9 mouse cellular contexts compared by ENCODE assay signal in the genomic region with DNA sequence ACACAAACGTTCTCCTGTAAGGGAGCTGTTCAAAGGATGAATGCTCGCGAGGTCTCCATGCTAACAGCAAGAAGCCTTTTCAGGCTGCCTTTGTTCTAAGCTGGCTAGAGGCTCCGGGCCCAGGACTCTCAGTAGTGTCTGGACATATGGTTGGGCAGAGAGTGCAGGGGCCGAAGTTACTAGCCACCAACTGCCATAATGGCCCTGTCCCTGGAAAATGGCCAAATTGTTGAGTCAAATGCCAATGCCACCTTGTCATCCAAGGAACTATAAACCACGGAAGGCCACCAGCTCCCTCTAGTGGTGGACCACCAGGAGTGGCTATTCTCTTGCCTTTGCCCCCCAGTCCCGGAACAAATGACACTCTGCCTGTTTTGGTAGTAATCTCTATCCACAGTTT.
DNase-seq lines count a peak whose midpoint lies in the region; ATAC-seq and TF ChIP-seq lines count a peak whose summit lies in the region.
"Had no signal": no experiment of that assay in that cellular context is flagged by ENCODE, and none has a peak within 500 bp of the region (broad histone marks: within the 10 kb centered on the region; RNA-seq: fewer than 3 reads in every experiment).

No protein-coding gene starts in this region.

- H3K79me2 ChIP-seq in heart, adult 2 months (replicated peaks; ENCODE audit: control insufficient read depth, insufficient read depth, low read length), result no peaks in the 10 kb centered on the region

- H3K4me2 ChIP-seq in midbrain, embryonic 16.5 days (ENCODE audit: low read length), result no peak overlapping the region
- H3K4me2 ChIP-seq: midbrain, embryonic 12.5 days had no signal

- 50% methylated on average over 7 of the region's 7 CpGs for WGBS in heart, adult 2 months
- WGBS in midbrain, embryonic 16.5 days, result 30% methylated on average over 7 of the region's 7 CpGs

- peak; percentile 80 for ATAC-seq in midbrain, embryonic 16.5 days

- intact Hi-C loops in heart, adult 2 months (cut with DNase I), result loop anchor here (5.0 to 10.0 kb wide), 3 partner anchors 62 to 1314 kb away; no protein-coding TSS in a partner anchor
- intact Hi-C loops in heart, postnatal 14 days (cut with DNase I), result loop anchor here (2.0 to 10.0 kb wide), 2 partner anchors 62 to 594 kb away; no protein-coding TSS in a partner anchor

- TF ChIP-seq POLR2A in heart, adult 2 months (IDR thresholded peaks at IDR 0.05; ENCODE audit: insufficient read depth, low read depth, low read length), result no peak

- no peak overlapping the region for H3K27ac ChIP-seq in heart, adult 2 months
- no peak overlapping the region for H3K27ac ChIP-seq in midbrain, embryonic 16.5 days (ENCODE audit: low read length)
- H3K27ac ChIP-seq: midbrain, embryonic 12.5 days had no signal

- H3K27me3 ChIP-seq in heart, adult 2 months (ENCODE audit: control insufficient read depth, insufficient read depth, low read length), result no peaks in the 10 kb centered on the region
- H3K27me3 ChIP-seq in midbrain, embryonic 16.5 days (ENCODE audit: control insufficient read depth, insufficient read depth, low read depth, low read length), result no peaks in the 10 kb centered on the region
- H3K27me3 ChIP-seq: midbrain, embryonic 12.5 days had no signal

- H3K4me3 ChIP-seq in heart, adult 2 months, result no peak overlapping the region
- H3K4me3 ChIP-seq in midbrain, embryonic 16.5 days (ENCODE audit: low read depth, low read length), result no peak overlapping the region
- H3K4me3 ChIP-seq: midbrain, embryonic 12.5 days had no signal

- no peaks in the 10 kb centered on the region for H3K36me3 ChIP-seq in heart, adult 2 months (ENCODE audit: control insufficient read depth, insufficient read depth, low read length)
- no peaks in the 10 kb centered on the region for H3K36me3 ChIP-seq in midbrain, embryonic 16.5 days (ENCODE audit: control insufficient read depth, insufficient read depth, low read length)
- H3K36me3 ChIP-seq: midbrain, embryonic 12.5 days had no signal

- H3K4me1 ChIP-seq in heart, adult 2 months (ENCODE audit: control insufficient read depth, insufficient read depth, low read length), result no peaks in the 10 kb centered on the region
- H3K4me1 ChIP-seq in midbrain, embryonic 16.5 days (ENCODE audit: control insufficient read depth, insufficient read depth, low read length), result no peaks in the 10 kb centered on the region
- H3K4me1 ChIP-seq: midbrain, embryonic 12.5 days had no signal

- H3K9ac ChIP-seq in heart, adult 2 months (ENCODE audit: low read depth, low read length), result no peak overlapping the region
- H3K9ac ChIP-seq in midbrain, embryonic 16.5 days (ENCODE audit: low read depth, low read length), result no peak overlapping the region
- H3K9ac ChIP-seq: midbrain, embryonic 12.5 days had no signal

- TF ChIP-seq CTCF in heart, adult 2 months (IDR thresholded peaks at IDR 0.05), result peak; percentile 84

- peak; percentile 22 to 54 for DNase-seq in heart, adult 2 months
- DNase-seq in heart, adult 9 months (ENCODE audit: low spot score in 2 of 2), result no peak
- DNase-seq in adipocyte (ENCODE audit: low spot score), result peak; percentile 77
- peak; percentile 57 to 58 for DNase-seq in cerebellum, postnatal 36 days
- peak; percentile 52 to 71 for DNase-seq in heart, postnatal 14 days
- DNase-seq in left cerebral cortex, adult 11 months (ENCODE audit: low spot score), result peak; percentile 51
- peak; percentile 44 for DNase-seq in testis, postnatal 14 days (ENCODE audit: low spot score)

- H3K9me3 ChIP-seq in midbrain, embryonic 16.5 days (replicated peaks; ENCODE audit: control insufficient read depth, low read length, poor library complexity, severe bottlenecking), result no peaks in the 10 kb centered on the region
- H3K9me3 ChIP-seq: midbrain, embryonic 12.5 days had no signal

- 0 out of 2 replicates have a peak, but pooled peaks have one; percentile 20 for TF ChIP-seq EP300 in heart, adult 2 months (IDR thresholded peaks at IDR 0.05; ENCODE audit: insufficient read depth, low read depth, low read length)

Comparison
In these comparisons a context has a peak if more than half of its experiments do, and no peak if none do; other contexts are left out.
1. DNase-seq: peak in heart, adult 2 months (2 of 2), adipocyte (single experiment), cerebellum, postnatal 36 days (2 of 2), heart, postnatal 14 days (2 of 2), left cerebral cortex, adult 11 months (single experiment) and testis, postnatal 14 days (single experiment); none in heart, adult 9 months (0 of 2).